Mouse (Mus musculus): Measurements from ENCODE around the gene L3mbtl1. TPM values are rescaled to one million over a fixed set of nuclear protein-coding genes. Genes with fewer than 3 reads are reported as not detected.
A peak's percentile ranks its signal among the peaks of the same experiment; 100 is the strongest.

L3mbtl1 gene
- polyA plus RNA-seq, 1 experiment from 2014 or later = 0.07 TPM

- Histone ChIP-seq H3K27me3 (replicated peaks; ENCODE audit: control insufficient read depth, insufficient read depth, low read length) (no peaks in the 10 kb centered on the region), H3K4me1 (replicated peaks; ENCODE audit: control insufficient read depth, insufficient read depth, low read length) (no peaks in the 10 kb centered on the region; the same call in 1 of the 2 replicates), H3K36me3 (ENCODE audit: control insufficient read depth, insufficient read depth, low read length) (no peaks in the 10 kb centered on the region), H3K27ac (ENCODE audit: low read depth) (no peak overlapping the region), H3K9me3 (ENCODE audit: control insufficient read depth, low read length) (no peaks in the 10 kb centered on the region), H3K4me3 (ENCODE audit: low read depth, low read length) (no peak overlapping the region), H3K9ac (ENCODE audit: low read length) (no peak overlapping the region), H3K4me2 (ENCODE audit: low read length) (no peak overlapping the region)
- DNase-seq (ENCODE audit: low spot score) (no peak), ATAC-seq (replicated peaks; ENCODE audit: low FRiP score, low TSS enrichment, low read depth) (no peak)
- WGBS = 41% methylated on average over 6 of the region's 6 CpGs
Measured at GRCm38 (mm10) chr2:162991394-162992083, 48.3 kb downstream of the L3mbtl1 start.

GRCm38 (mm10) chr2:162992084-162992437, 48.8 kb downstream of the L3mbtl1 start:
- H3K27ac ChIP-seq (ENCODE audit: low read depth) = no peak overlapping the region

GRCm38 (mm10) chr2:162993881-162994616, 50.8 kb downstream of the L3mbtl1 start:
- H3K9ac ChIP-seq (ENCODE audit: low read length) = no peak overlapping the region
- H3K9me3 ChIP-seq (ENCODE audit: control insufficient read depth, low read length) = no peaks in the 10 kb centered on the region
- no peak for DNase-seq (ENCODE audit: low spot score)
- H3K4me2 ChIP-seq (ENCODE audit: low read length) = no peak overlapping the region
- no peaks in the 10 kb centered on the region for H3K27me3 ChIP-seq (replicated peaks; ENCODE audit: control insufficient read depth, insufficient read depth, low read length)
- no peak overlapping the region for H3K27ac ChIP-seq (ENCODE audit: low read depth)
- no peak overlapping the region for H3K4me3 ChIP-seq (ENCODE audit: low read depth, low read length)
- WGBS = 77% methylated on average over 9 of the region's 9 CpGs
- no peaks in the 10 kb centered on the region for H3K36me3 ChIP-seq (ENCODE audit: control insufficient read depth, insufficient read depth, low read length)
- no peak for ATAC-seq (replicated peaks; ENCODE audit: low FRiP score, low TSS enrichment, low read depth)
- H3K4me1 ChIP-seq (replicated peaks; ENCODE audit: control insufficient read depth, insufficient read depth, low read length) = no peaks in the 10 kb centered on the region

More at GRCm38 (mm10) chr2:162992084-162992437, 48.8 kb downstream of the L3mbtl1 start:
- Histone ChIP-seq H3K4me1 (replicated peaks; ENCODE audit: control insufficient read depth, insufficient read depth, low read length) (no peaks in the 10 kb centered on the region), H3K9me3 (ENCODE audit: control insufficient read depth, low read length) (no peaks in the 10 kb centered on the region), H3K36me3 (ENCODE audit: control insufficient read depth, insufficient read depth, low read length) (no peaks in the 10 kb centered on the region), H3K9ac (ENCODE audit: low read length) (no peak overlapping the region), H3K4me3 (ENCODE audit: low read depth, low read length) (no peak overlapping the region), H3K4me2 (ENCODE audit: low read length) (no peak overlapping the region), H3K27me3 (replicated peaks; ENCODE audit: control insufficient read depth, insufficient read depth, low read length) (no peaks in the 10 kb centered on the region)
- DNase-seq (ENCODE audit: low spot score) (no peak), ATAC-seq (replicated peaks; ENCODE audit: low FRiP score, low TSS enrichment, low read depth) (no peak)

GRCm38 (mm10) chr2:162998528-162999230, 55.4 kb downstream of the L3mbtl1 start:
- no peaks in the 10 kb centered on the region for H3K36me3 ChIP-seq (ENCODE audit: control insufficient read depth, insufficient read depth, low read length)

GRCm38 (mm10) chr2:162999744-163000143, 56.5 kb downstream of the L3mbtl1 start:
- no peaks in the 10 kb centered on the region for H3K4me1 ChIP-seq (replicated peaks; ENCODE audit: control insufficient read depth, insufficient read depth, low read length)
- no peaks in the 10 kb centered on the region for H3K27me3 ChIP-seq (replicated peaks; ENCODE audit: control insufficient read depth, insufficient read depth, low read length)
- no peak overlapping the region for H3K27ac ChIP-seq (ENCODE audit: low read depth)
- H3K9me3 ChIP-seq (ENCODE audit: control insufficient read depth, low read length) = no peaks in the 10 kb centered on the region
- H3K4me2 ChIP-seq (ENCODE audit: low read length) = no peak overlapping the region
- ATAC-seq (replicated peaks; ENCODE audit: low FRiP score, low TSS enrichment, low read depth) = no peak
- 42% methylated on average over 3 of the region's 3 CpGs for WGBS
- H3K36me3 ChIP-seq (ENCODE audit: control insufficient read depth, insufficient read depth, low read length) = no peaks in the 10 kb centered on the region
- peak; percentile 70 for DNase-seq (ENCODE audit: low spot score)
- no peak overlapping the region for H3K9ac ChIP-seq (ENCODE audit: low read length)
- no peak overlapping the region for H3K4me3 ChIP-seq (ENCODE audit: low read depth, low read length)

More at GRCm38 (mm10) chr2:162998528-162999230, 55.4 kb downstream of the L3mbtl1 start:
- no peak overlapping the region for H3K9ac ChIP-seq (ENCODE audit: low read length)
- no peaks in the 10 kb centered on the region for H3K4me1 ChIP-seq (replicated peaks; ENCODE audit: control insufficient read depth, insufficient read depth, low read length)
- H3K27ac ChIP-seq (ENCODE audit: low read depth) = no peak overlapping the region
- 27% methylated on average over 18 of the region's 18 CpGs for whole genome bisulfite sequencing
- H3K4me2 ChIP-seq (ENCODE audit: low read length) = peak overlapping the region; percentile 30
- DNase-seq (ENCODE audit: low spot score) (peak; percentile 83), ATAC-seq (replicated peaks; ENCODE audit: low FRiP score, low TSS enrichment, low read depth) (peak; percentile 73)
- no peaks in the 10 kb centered on the region for H3K9me3 ChIP-seq (ENCODE audit: control insufficient read depth, low read length)
- H3K27me3 ChIP-seq (replicated peaks; ENCODE audit: control insufficient read depth, insufficient read depth, low read length) = no peaks in the 10 kb centered on the region
- H3K4me3 ChIP-seq (ENCODE audit: low read depth, low read length) = peak overlapping the region; percentile 13; the same call in 1 of the 2 replicates

GRCm38 (mm10) chr2:163001071-163001470, 57.8 kb downstream of the L3mbtl1 start:
- H3K4me1 ChIP-seq (replicated peaks; ENCODE audit: control insufficient read depth, insufficient read depth, low read length) = no peaks in the 10 kb centered on the region
- H3K27me3 ChIP-seq (replicated peaks; ENCODE audit: control insufficient read depth, insufficient read depth, low read length) = no peaks in the 10 kb centered on the region
- no peaks in the 10 kb centered on the region for H3K9me3 ChIP-seq (ENCODE audit: control insufficient read depth, low read length)
- no peak overlapping the region for H3K4me3 ChIP-seq (ENCODE audit: low read depth, low read length)
- DNase-seq (ENCODE audit: low spot score) (no peak), ATAC-seq (replicated peaks; ENCODE audit: low FRiP score, low TSS enrichment, low read depth) (no peak)
- WGBS = 95% methylated on average over 1 of the region's 1 CpGs
- H3K36me3 ChIP-seq (ENCODE audit: control insufficient read depth, insufficient read depth, low read length) = no peaks in the 10 kb centered on the region
- H3K4me2 ChIP-seq (ENCODE audit: low read length) = no peak overlapping the region
- no peak overlapping the region for H3K9ac ChIP-seq (ENCODE audit: low read length)
- H3K27ac ChIP-seq (ENCODE audit: low read depth) = no peak overlapping the region

- ATAC-seq (replicated peaks; ENCODE audit: low FRiP score, low TSS enrichment, low read depth) = no peak
- no peaks in the 10 kb centered on the region for H3K27me3 ChIP-seq (replicated peaks; ENCODE audit: control insufficient read depth, insufficient read depth, low read length)
- WGBS = 82% methylated on average over 4 of the region's 4 CpGs
Measured at GRCm38 (mm10) chr2:163007299-163007698, 64.0 kb downstream of the L3mbtl1 start.

GRCm38 (mm10) chr2:163016916-163017743, 73.9 kb downstream of the L3mbtl1 start, which contains the start of gene Ift52:
Gene Ift52, plus strand, starts transcription at chr2:163017354.
- no peaks in the 10 kb centered on the region for H3K27me3 ChIP-seq (replicated peaks; ENCODE audit: control insufficient read depth, insufficient read depth, low read length)
- peak within 1 kb of the TSS; percentile 89 for H3K4me3 ChIP-seq (ENCODE audit: low read depth, low read length)
- peak within 1 kb of the TSS; percentile 73 for H3K9ac ChIP-seq (ENCODE audit: low read length)
- H3K4me1 ChIP-seq (replicated peaks; ENCODE audit: control insufficient read depth, insufficient read depth, low read length) = peaks cover 8% of the 10 kb centered on the region; the same call in 1 of the 2 replicates
- ATAC-seq (replicated peaks; ENCODE audit: low FRiP score, low TSS enrichment, low read depth) = peak; percentile 96
- WGBS = under 1% methylated on average over 57 of the region's 57 CpGs
- H3K27ac ChIP-seq (ENCODE audit: low read depth) = peak within 1 kb of the TSS; percentile 62
- peak within 1 kb of the TSS; percentile 63 for H3K4me2 ChIP-seq (ENCODE audit: low read length)
- DNase-seq (ENCODE audit: low spot score) = peak; percentile 99
- no peaks in the 10 kb centered on the region for H3K36me3 ChIP-seq (ENCODE audit: control insufficient read depth, insufficient read depth, low read length)
- H3K9me3 ChIP-seq (ENCODE audit: control insufficient read depth, low read length) = no peaks in the 10 kb centered on the region

More at GRCm38 (mm10) chr2:163007299-163007698, 64.0 kb downstream of the L3mbtl1 start:
- H3K4me2 ChIP-seq (ENCODE audit: low read length) = no peak overlapping the region
- DNase-seq (ENCODE audit: low spot score) = no peak
- H3K27ac ChIP-seq (ENCODE audit: low read depth) = no peak overlapping the region
- H3K4me1 ChIP-seq (replicated peaks; ENCODE audit: control insufficient read depth, insufficient read depth, low read length) = no peaks in the 10 kb centered on the region
- no peak overlapping the region for H3K9ac ChIP-seq (ENCODE audit: low read length)
- no peak overlapping the region for H3K4me3 ChIP-seq (ENCODE audit: low read depth, low read length)
- H3K9me3 ChIP-seq (ENCODE audit: control insufficient read depth, low read length) = no peaks in the 10 kb centered on the region
- H3K36me3 ChIP-seq (ENCODE audit: control insufficient read depth, insufficient read depth, low read length) = no peaks in the 10 kb centered on the region

Measured in intestine, embryonic 14.5 days (tissue).